Mouse (Mus musculus): ENCODE measurements around the gene Ankrd28. TPM values are rescaled to one million over a fixed set of nuclear protein-coding genes. Genes with fewer than 3 reads are reported as not detected.

The Ankrd28 gene
- polyA plus RNA-seq, 1 experiment, result 11.6 TPM

DNA sequence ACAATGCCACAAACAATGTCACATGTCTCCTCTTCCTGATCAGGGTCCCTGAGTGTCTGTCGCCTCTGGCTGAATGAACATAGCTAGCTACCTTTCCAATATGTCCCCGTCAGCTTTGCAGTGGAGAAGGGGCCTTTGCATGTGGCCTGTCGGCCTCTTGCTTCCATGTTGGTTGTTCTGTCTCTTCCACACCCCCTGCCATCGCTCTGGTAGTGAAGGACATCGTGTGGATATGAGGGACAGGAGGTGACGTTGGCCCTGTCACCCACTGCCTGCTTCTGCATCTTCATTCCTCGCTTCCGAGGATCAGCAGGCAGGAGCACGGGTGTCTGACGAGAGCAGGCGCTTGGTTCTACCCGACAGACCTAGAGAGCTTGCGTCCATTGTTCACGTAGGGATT, 175.0 kb downstream of the Ankrd28 start:
- Histone ChIP-seq H3K36me3 (ENCODE audit: control insufficient read depth, insufficient read depth) (no peaks in the 10 kb centered on the region), H3K79me2 (ENCODE audit: control insufficient read depth, insufficient read depth) (peaks cover 20% of the 10 kb centered on the region), H3ac (ENCODE audit: control insufficient read depth, insufficient read length, low read depth) (no peak overlapping the region), H3K4me3 (ENCODE audit: insufficient read depth, poor library complexity, severe bottlenecking) (no peak overlapping the region), H3K27me3 (ENCODE audit: control insufficient read depth, insufficient read depth, insufficient read length) (no peaks in the 10 kb centered on the region), H3K79me3 (ENCODE audit: low read depth) (no peaks in the 10 kb centered on the region)
- TF ChIP-seq MYOG (IDR thresholded peaks at IDR 0.05; ENCODE audit: control insufficient read depth, extremely low read depth, insufficient read length) (no peak), USF1 (IDR thresholded peaks at IDR 0.05; ENCODE audit: low read depth) (no peak), CEBPB (IDR thresholded peaks at IDR 0.05; ENCODE audit: low read depth) (no peak)

- H3K79me2 ChIP-seq (ENCODE audit: control insufficient read depth, insufficient read depth), result peaks cover 14% of the 10 kb centered on the region
- no peaks in the 10 kb centered on the region for H3K27me3 ChIP-seq (ENCODE audit: control insufficient read depth, insufficient read depth, insufficient read length)
- TF ChIP-seq USF1 (IDR thresholded peaks at IDR 0.05; ENCODE audit: low read depth), result no peak
- TF ChIP-seq FOSL1 (IDR thresholded peaks at IDR 0.05; ENCODE audit: insufficient read depth, low read length, poor library complexity, severe bottlenecking), result no peak
- no peak for TF ChIP-seq MAX (IDR thresholded peaks at IDR 0.05)
- TF ChIP-seq MYOD1 (IDR thresholded peaks at IDR 0.05; ENCODE audit: control insufficient read depth, insufficient read length, low read depth), result no peak
- TF ChIP-seq CEBPB (IDR thresholded peaks at IDR 0.05; ENCODE audit: low read depth), result no peak
- TF ChIP-seq MYOG (IDR thresholded peaks at IDR 0.05; ENCODE audit: control insufficient read depth, extremely low read depth, insufficient read length), result no peak
- TF ChIP-seq CTCF (IDR thresholded peaks at IDR 0.05; ENCODE audit: control insufficient read depth, insufficient read depth, insufficient read length), result no peak
- H3K79me3 ChIP-seq (ENCODE audit: low read depth), result no peaks in the 10 kb centered on the region
- H3ac ChIP-seq (ENCODE audit: control insufficient read depth, insufficient read length, low read depth), result no peak overlapping the region
- H3K36me3 ChIP-seq (ENCODE audit: control insufficient read depth, insufficient read depth), result no peaks in the 10 kb centered on the region
- no peak overlapping the region for H3K4me3 ChIP-seq (ENCODE audit: insufficient read depth, poor library complexity, severe bottlenecking)
Observed at GRCm38 (mm10) chr14:31654816-31655215, 175.6 kb downstream of the Ankrd28 start.

DNA sequence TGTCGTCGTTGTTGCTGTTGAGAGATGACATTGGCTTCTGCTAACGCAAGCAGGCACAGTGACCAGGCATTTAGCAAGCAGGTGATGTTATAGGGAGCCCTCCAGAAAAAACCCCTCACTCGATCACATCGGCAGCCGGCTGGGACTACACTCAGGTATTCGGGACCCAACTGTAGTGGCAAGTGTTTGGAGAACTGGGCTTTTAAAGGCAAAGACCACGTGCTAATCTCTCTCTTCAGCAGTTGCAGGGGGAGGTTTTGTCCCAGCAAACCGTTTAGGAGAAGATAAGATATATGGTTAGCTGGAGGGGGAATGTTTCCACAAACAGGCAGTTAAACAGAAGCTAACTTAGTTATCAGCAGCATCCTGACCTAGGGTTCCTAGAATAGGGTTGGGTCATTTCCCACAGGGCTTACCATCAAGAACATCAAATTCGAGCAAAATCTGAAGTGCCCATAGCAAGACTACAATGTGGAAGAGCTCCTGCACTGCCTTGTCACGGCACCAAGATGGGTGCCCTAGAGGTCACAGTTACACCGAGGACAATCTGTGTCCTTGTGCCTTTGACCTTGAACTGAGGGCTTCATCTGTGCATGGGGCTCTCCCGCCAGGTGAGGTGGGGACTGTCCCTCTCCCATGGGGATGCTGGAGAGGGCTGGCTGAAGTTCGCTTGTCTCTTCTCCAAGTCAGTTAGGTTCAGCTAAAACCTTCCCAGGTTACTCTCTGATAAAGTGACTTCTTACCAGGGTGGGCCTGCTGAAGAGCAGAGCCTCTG, 177.2 kb downstream of the Ankrd28 start:
- no peak for TF ChIP-seq CTCF (IDR thresholded peaks at IDR 0.05; ENCODE audit: control insufficient read depth, insufficient read depth, insufficient read length)
- no peak for TF ChIP-seq MYOD1 (IDR thresholded peaks at IDR 0.05; ENCODE audit: control insufficient read depth, insufficient read length, low read depth)
- no peak for TF ChIP-seq CEBPB (IDR thresholded peaks at IDR 0.05; ENCODE audit: low read depth)
- TF ChIP-seq FOSL1 (IDR thresholded peaks at IDR 0.05; ENCODE audit: insufficient read depth, low read length, poor library complexity, severe bottlenecking), result no peak
- TF ChIP-seq MYOG (IDR thresholded peaks at IDR 0.05; ENCODE audit: control insufficient read depth, extremely low read depth, insufficient read length), result no peak
- Histone ChIP-seq H3ac (ENCODE audit: control insufficient read depth, insufficient read length, low read depth) (no peak overlapping the region), H3K79me3 (ENCODE audit: low read depth) (no peaks in the 10 kb centered on the region), H3K27me3 (ENCODE audit: control insufficient read depth, insufficient read depth, insufficient read length) (no peaks in the 10 kb centered on the region), H3K36me3 (ENCODE audit: control insufficient read depth, insufficient read depth) (no peaks in the 10 kb centered on the region), H3K79me2 (ENCODE audit: control insufficient read depth, insufficient read depth) (peaks cover 9% of the 10 kb centered on the region), H3K4me3 (ENCODE audit: insufficient read depth, poor library complexity, severe bottlenecking) (no peak overlapping the region)

DNA sequence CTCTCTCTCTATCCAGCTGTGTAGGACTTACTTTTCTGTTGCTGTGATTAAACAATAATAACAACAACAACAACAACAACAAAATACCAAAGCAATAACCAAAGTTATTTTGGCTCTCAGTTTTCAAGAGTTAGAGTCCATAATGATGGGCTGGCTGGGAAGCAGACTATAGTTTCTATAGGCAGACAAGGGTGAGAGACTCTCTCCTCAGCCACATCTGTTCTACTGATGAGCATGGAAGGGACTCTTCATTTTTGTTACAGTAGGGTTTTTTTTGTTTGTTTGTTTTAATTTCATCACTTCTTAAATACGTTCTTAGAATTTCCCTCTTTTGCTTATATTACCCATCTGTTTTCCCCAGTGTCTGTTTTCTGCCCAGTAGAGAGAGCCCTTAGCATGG, 177.8 kb downstream of the Ankrd28 start:
- Histone ChIP-seq H3K27me3 (ENCODE audit: control insufficient read depth, insufficient read depth, insufficient read length) (no peaks in the 10 kb centered on the region), H3K79me2 (ENCODE audit: control insufficient read depth, insufficient read depth) (peaks cover 3% of the 10 kb centered on the region), H3K79me3 (ENCODE audit: low read depth) (no peaks in the 10 kb centered on the region), H3ac (ENCODE audit: control insufficient read depth, insufficient read length, low read depth) (no peak overlapping the region), H3K4me3 (ENCODE audit: insufficient read depth, poor library complexity, severe bottlenecking) (no peak overlapping the region), H3K36me3 (ENCODE audit: control insufficient read depth, insufficient read depth) (no peaks in the 10 kb centered on the region)
- TF ChIP-seq CEBPB (IDR thresholded peaks at IDR 0.05; ENCODE audit: low read depth) (no peak), USF1 (IDR thresholded peaks at IDR 0.05; ENCODE audit: low read depth) (no peak), MYOG (IDR thresholded peaks at IDR 0.05; ENCODE audit: control insufficient read depth, extremely low read depth, insufficient read length) (no peak)

- no peak overlapping the region for H3K4me3 ChIP-seq (ENCODE audit: insufficient read depth, poor library complexity, severe bottlenecking)
- H3K79me3 ChIP-seq (ENCODE audit: low read depth), result no peaks in the 10 kb centered on the region
- no peaks in the 10 kb centered on the region for H3K27me3 ChIP-seq (ENCODE audit: control insufficient read depth, insufficient read depth, insufficient read length)
- H3K79me2 ChIP-seq (ENCODE audit: control insufficient read depth, insufficient read depth), result no peaks in the 10 kb centered on the region
- no peaks in the 10 kb centered on the region for H3K36me3 ChIP-seq (ENCODE audit: control insufficient read depth, insufficient read depth)
- no peak overlapping the region for H3ac ChIP-seq (ENCODE audit: control insufficient read depth, insufficient read length, low read depth)
- TF ChIP-seq USF1 (IDR thresholded peaks at IDR 0.05; ENCODE audit: low read depth), result no peak
- TF ChIP-seq FOSL1 (IDR thresholded peaks at IDR 0.05; ENCODE audit: insufficient read depth, low read length, poor library complexity, severe bottlenecking), result no peak
- TF ChIP-seq CEBPB (IDR thresholded peaks at IDR 0.05; ENCODE audit: low read depth), result no peak
- TF ChIP-seq MYOG (IDR thresholded peaks at IDR 0.05; ENCODE audit: control insufficient read depth, extremely low read depth, insufficient read length), result no peak
- TF ChIP-seq MAX (IDR thresholded peaks at IDR 0.05), result no peak
- TF ChIP-seq CTCF (IDR thresholded peaks at IDR 0.05; ENCODE audit: control insufficient read depth, insufficient read depth, insufficient read length), result no peak
- TF ChIP-seq MYOD1 (IDR thresholded peaks at IDR 0.05; ENCODE audit: control insufficient read depth, insufficient read length, low read depth), result no peak
Observed at GRCm38 (mm10) chr14:31652106-31652505, 178.3 kb downstream of the Ankrd28 start.

DNA sequence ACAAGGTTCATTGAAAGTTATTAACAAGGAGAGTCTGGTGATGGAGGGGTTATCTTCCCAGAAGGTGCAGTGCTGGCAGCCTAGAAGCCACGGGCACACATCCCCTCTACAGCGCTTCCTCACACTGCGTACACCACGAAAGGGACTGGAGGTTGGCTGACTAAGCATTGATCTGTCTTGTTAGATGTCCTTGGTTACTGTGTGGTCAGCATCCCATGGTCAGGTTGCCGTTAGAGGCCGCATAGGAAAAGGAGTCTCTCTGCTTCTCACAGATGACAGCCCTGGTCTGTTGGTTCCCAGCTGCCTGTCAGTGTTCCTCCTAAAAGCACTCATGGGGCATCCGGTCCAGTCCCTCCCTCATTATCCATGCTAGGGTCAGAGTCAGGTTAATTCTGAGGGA, 179.2 kb downstream of the Ankrd28 start:
- TF ChIP-seq CTCF (IDR thresholded peaks at IDR 0.05; ENCODE audit: control insufficient read depth, insufficient read depth, insufficient read length) (no peak), MYOG (IDR thresholded peaks at IDR 0.05; ENCODE audit: control insufficient read depth, extremely low read depth, insufficient read length) (no peak), USF1 (IDR thresholded peaks at IDR 0.05; ENCODE audit: low read depth) (no peak), FOSL1 (IDR thresholded peaks at IDR 0.05; ENCODE audit: insufficient read depth, low read length, poor library complexity, severe bottlenecking) (no peak), MYOD1 (IDR thresholded peaks at IDR 0.05; ENCODE audit: control insufficient read depth, insufficient read length, low read depth) (no peak), MAX (IDR thresholded peaks at IDR 0.05) (no peak)
- Histone ChIP-seq H3K27me3 (ENCODE audit: control insufficient read depth, insufficient read depth, insufficient read length) (no peaks in the 10 kb centered on the region), H3K79me2 (ENCODE audit: control insufficient read depth, insufficient read depth) (no peaks in the 10 kb centered on the region), H3K36me3 (ENCODE audit: control insufficient read depth, insufficient read depth) (no peaks in the 10 kb centered on the region), H3ac (ENCODE audit: control insufficient read depth, insufficient read length, low read depth) (no peak overlapping the region), H3K4me3 (ENCODE audit: insufficient read depth, poor library complexity, severe bottlenecking) (no peak overlapping the region), H3K79me3 (ENCODE audit: low read depth) (no peaks in the 10 kb centered on the region)
